Mouse (Mus musculus) stomach, embryonic 15.5 days (tissue): ENCODE results near the gene Shank2. TPM values are rescaled to one million over a fixed set of nuclear protein-coding genes. Genes with fewer than 3 reads are reported as not detected.
A peak's percentile ranks its signal among the peaks of the same experiment; 100 is the strongest.

Experiments
- ATAC-seq: fragments of 200-750 bp; cut with Nextera tagmentation; 2 replicates; pipeline ENCODE4 v1.8.0; 2017; ENCODE audit warnings: low read depth, moderate number of reproducible peaks, moderate TSS enrichment; ENCODE audit not compliant: insufficient read depth, low FRiP score
- H3K27ac ChIP-seq: fragments of 300-500 bp; sonication (generic); 2 replicates; pipeline ENCODE4 v1.5.1; 2015; ENCODE audit warnings: mild to moderate bottlenecking, inconsistent platforms
- H3K27me3 ChIP-seq: fragments of 300-500 bp; sonication (generic); replicated peaks from 2 replicates; pipeline ENCODE4 v1.6.1; 2015; ENCODE audit warnings: inconsistent platforms
- H3K36me3 ChIP-seq: fragments of 300-500 bp; sonication (generic); 2 replicates; pipeline ENCODE4 v1.6.1; 2015; ENCODE audit warnings: inconsistent platforms
- H3K4me1 ChIP-seq: fragments of 300-500 bp; sonication (generic); 2 replicates; pipeline ENCODE4 v1.6.1; 2015; ENCODE audit warnings: inconsistent platforms
- H3K4me2 ChIP-seq: fragments of 300-500 bp; sonication (generic); 2 replicates; pipeline ENCODE4 v1.6.1; 2015; ENCODE audit warnings: mild to moderate bottlenecking, inconsistent platforms
- H3K4me3 ChIP-seq: fragments of 300-500 bp; sonication (generic); replicated peaks from 2 replicates; pipeline ENCODE4 v1.5.1; 2015; ENCODE audit warnings: inconsistent platforms
- H3K9ac ChIP-seq: fragments of 300-500 bp; sonication (generic); 2 replicates; pipeline ENCODE4 v1.6.1; 2015; ENCODE audit warnings: inconsistent platforms
- H3K9me3 ChIP-seq: fragments of 300-500 bp; sonication (generic); 2 replicates; pipeline ENCODE4 v1.6.1; 2016; ENCODE audit warnings: inconsistent platforms
- WGBS: fragments of 180-500 bp; shearing (Covaris S2); methylation state at CpG from one replicate; pipeline ENCODE4 v1.1.7; 2015; 5-methylcytosine and 5-hydroxymethylcytosine counted together
- polyA plus RNA-seq: library from polyadenylated mRNA; unstranded; fragments of >200 nt; fragmentation: Nextera tagmentation; extraction: Ambion mirVana; gene quantifications from 2 replicates; pipeline ENCODE4 v1.2.1, GENCODE M21; 2015

The Shank2 gene
- polyA plus RNA-seq, 1 experiment from 2014 or later, result 2.1 TPM

DNA sequence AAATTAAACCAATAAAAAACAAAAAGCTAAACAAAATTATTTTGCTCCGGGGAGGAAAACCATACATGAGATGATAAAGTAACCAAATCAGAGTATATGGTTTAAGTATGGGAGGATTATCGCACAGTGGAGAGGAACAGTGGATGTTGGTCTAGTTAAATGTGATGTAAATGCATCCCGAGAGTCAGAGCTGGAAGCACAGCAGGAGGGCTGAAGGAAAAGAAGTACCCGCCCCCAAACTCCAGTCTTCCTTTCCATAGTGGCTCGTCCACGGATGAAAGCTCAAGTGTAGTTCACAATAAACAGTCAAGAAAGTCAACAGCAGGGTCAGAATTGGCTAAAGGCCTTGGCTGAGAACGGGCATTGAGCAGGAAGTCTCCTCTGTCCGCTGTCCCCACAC lies 388.9 kb downstream of the Shank2 start:
- Histone ChIP-seq H3K27me3 (no peaks in the 10 kb centered on the region), H3K9me3 (no peaks in the 10 kb centered on the region), H3K36me3 (no peaks in the 10 kb centered on the region), H3K27ac (no peak overlapping the region), H3K9ac (no peak overlapping the region), H3K4me1 (no peaks in the 10 kb centered on the region), H3K4me2 (no peak overlapping the region), H3K4me3 (no peak overlapping the region)
- ATAC-seq, result no peak
- 62% methylated on average over 8 of the region's 8 CpGs for WGBS

GRCm38 (mm10) chr7:144391727-144392126 lies 390.0 kb downstream of the Shank2 start:
- Histone ChIP-seq H3K27ac (no peak overlapping the region), H3K4me3 (no peak overlapping the region), H3K36me3 (no peaks in the 10 kb centered on the region), H3K9me3 (no peaks in the 10 kb centered on the region), H3K27me3 (no peaks in the 10 kb centered on the region), H3K4me2 (no peak overlapping the region), H3K9ac (no peak overlapping the region), H3K4me1 (no peaks in the 10 kb centered on the region)
- no peak for ATAC-seq
- WGBS, result 79% methylated on average over 6 of the region's 6 CpGs

GRCm38 (mm10) chr7:144402492-144402891 lies 400.8 kb downstream of the Shank2 start:
- Histone ChIP-seq H3K4me1 (no peaks in the 10 kb centered on the region), H3K36me3 (no peaks in the 10 kb centered on the region), H3K27ac (no peak overlapping the region), H3K4me2 (no peak overlapping the region), H3K27me3 (no peaks in the 10 kb centered on the region), H3K9me3 (no peaks in the 10 kb centered on the region), H3K9ac (no peak overlapping the region), H3K4me3 (no peak overlapping the region)
- no peak for ATAC-seq
- WGBS, result 76% methylated on average over 4 of the region's 4 CpGs

GRCm38 (mm10) chr7:144407675-144408074 lies 405.9 kb downstream of the Shank2 start:
- H3K9ac ChIP-seq, result no peak overlapping the region
- H3K4me2 ChIP-seq, result no peak overlapping the region
- no peaks in the 10 kb centered on the region for H3K9me3 ChIP-seq
- WGBS, result 45% methylated on average over 4 of the region's 4 CpGs
- peaks cover 5% of the 10 kb centered on the region; the same call in 1 of the 2 replicates for H3K4me1 ChIP-seq
- H3K27ac ChIP-seq, result no peak overlapping the region
- H3K27me3 ChIP-seq, result no peaks in the 10 kb centered on the region
- no peak overlapping the region for H3K4me3 ChIP-seq
- ATAC-seq, result no peak
- no peaks in the 10 kb centered on the region for H3K36me3 ChIP-seq

DNA sequence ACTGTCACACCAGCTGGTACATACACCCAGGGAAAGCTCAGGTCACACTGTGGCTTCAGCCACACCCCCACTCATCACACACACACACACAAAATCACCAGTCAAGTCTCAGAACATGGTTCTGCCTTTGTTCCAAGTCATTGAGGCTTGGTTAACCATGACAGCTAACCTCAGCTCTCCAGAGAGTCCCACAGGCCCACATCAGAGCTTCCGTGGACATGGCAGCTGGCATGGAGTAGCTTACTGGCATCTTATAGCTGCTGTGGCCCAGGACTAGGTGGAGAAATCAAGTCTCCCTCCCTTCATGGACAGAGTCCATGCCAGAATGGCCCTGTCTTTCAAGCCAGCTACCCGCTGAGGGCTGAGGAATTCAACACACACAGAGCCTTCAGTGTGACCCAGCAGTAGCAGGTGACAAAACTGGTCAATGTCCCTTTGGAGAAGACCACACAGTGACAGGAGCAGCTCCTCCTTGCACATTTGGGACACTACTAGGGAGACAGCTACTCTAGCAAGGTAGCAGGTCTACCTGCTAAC lies 406.8 kb downstream of the Shank2 start:
- Histone ChIP-seq H3K9ac (no peak overlapping the region), H3K27me3 (no peaks in the 10 kb centered on the region), H3K9me3 (no peaks in the 10 kb centered on the region), H3K36me3 (no peaks in the 10 kb centered on the region), H3K27ac (no peak overlapping the region), H3K4me1 (peaks cover 8% of the 10 kb centered on the region; the same call in 1 of the 2 replicates), H3K4me3 (no peak overlapping the region), H3K4me2 (no peak overlapping the region)
- no peak for ATAC-seq
- WGBS, result 78% methylated on average over 2 of the region's 2 CpGs

GRCm38 (mm10) chr7:144409682-144410081 lies 408.0 kb downstream of the Shank2 start:
- H3K27me3 ChIP-seq, result no peaks in the 10 kb centered on the region
- no peaks in the 10 kb centered on the region for H3K9me3 ChIP-seq
- H3K27ac ChIP-seq, result no peak overlapping the region
- no peak overlapping the region for H3K4me3 ChIP-seq
- 76% methylated on average over 18 of the region's 18 CpGs for WGBS
- H3K4me1 ChIP-seq, result peaks cover 8% of the 10 kb centered on the region; the same call in 1 of the 2 replicates
- no peak overlapping the region for H3K4me2 ChIP-seq
- H3K36me3 ChIP-seq, result no peaks in the 10 kb centered on the region
- H3K9ac ChIP-seq, result no peak overlapping the region
- no peak for ATAC-seq

DNA sequence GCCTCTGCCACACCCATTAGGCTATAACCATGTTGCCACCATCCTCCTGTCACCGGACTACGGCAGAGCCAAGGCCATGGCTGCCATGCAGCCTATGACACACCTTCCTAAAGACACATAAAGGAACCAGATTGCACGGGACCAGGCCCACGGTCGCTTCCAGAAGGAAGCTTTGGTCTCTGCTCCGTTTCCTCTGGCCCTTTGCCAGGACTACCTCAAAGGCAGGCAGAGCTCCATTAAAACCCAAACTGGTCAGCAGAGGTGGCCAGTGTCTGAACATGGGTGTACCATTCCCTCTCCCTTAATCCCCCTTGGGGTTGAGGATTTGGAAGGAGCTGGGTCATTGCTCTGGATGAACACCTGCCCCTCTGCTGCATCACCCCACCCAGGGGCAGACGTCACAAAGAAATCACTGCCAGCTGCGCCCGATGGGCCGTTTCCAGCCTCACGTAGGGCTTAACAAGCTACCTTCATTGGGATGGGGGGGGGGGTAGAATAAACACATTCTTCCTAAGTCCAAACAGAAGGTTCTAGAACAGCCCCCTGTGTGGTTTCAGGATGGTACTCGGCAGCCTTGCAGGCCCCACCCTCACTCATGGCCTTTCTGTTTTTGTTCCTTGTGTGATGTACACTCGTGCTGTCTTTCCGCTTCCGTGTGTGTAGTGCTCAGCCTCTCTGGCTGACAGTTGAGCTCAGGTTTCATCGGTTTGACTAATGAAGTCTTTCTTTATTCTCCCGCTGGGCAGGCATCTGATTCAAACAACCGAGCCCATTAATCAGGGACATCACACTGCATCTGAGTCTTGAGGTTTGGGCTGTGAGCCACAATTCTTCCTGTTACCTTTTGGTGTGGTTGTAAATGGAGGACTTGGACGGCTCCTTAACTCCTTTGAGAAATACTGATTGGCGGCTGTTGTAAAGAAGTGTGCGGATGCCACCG lies 410.5 kb downstream of the Shank2 start:
- H3K27ac ChIP-seq, result no peak overlapping the region
- no peak for ATAC-seq
- H3K9me3 ChIP-seq, result no peaks in the 10 kb centered on the region
- WGBS, result 40% methylated on average over 22 of the region's 22 CpGs
- H3K9ac ChIP-seq, result no peak overlapping the region
- H3K4me2 ChIP-seq, result no peak overlapping the region
- peaks cover 8% of the 10 kb centered on the region; the same call in 1 of the 2 replicates for H3K4me1 ChIP-seq
- no peak overlapping the region for H3K4me3 ChIP-seq
- H3K36me3 ChIP-seq, result no peaks in the 10 kb centered on the region
- no peaks in the 10 kb centered on the region for H3K27me3 ChIP-seq

DNA sequence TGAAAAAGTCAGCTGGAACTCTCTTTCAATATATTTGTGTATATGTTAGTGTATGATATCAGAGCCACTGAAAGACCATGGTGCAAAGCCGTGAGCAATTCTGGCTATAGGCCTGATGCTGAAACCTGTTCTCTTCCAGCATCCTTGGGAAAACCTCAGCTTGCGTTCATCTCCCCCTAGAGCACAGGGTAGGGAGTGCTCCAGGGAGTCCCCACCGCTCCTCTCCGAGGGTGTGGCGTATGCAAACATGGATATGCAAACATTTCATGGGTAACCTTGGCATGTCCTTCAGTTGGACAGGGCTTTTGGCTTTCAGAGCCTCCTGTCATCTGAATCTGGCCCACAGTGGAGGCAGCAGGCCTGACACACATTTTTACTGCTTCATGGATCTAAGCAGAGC lies 412.9 kb downstream of the Shank2 start:
- H3K27ac ChIP-seq, result no peak overlapping the region
- H3K27me3 ChIP-seq, result no peaks in the 10 kb centered on the region
- H3K9ac ChIP-seq, result no peak overlapping the region
- H3K4me3 ChIP-seq, result no peak overlapping the region
- no peaks in the 10 kb centered on the region for H3K36me3 ChIP-seq
- 52% methylated on average over 5 of the region's 5 CpGs for WGBS
- no peak overlapping the region for H3K4me2 ChIP-seq
- peaks cover 18% of the 10 kb centered on the region for H3K4me1 ChIP-seq
- ATAC-seq, result peak; percentile 41; the same call in 1 of the 2 replicates
- no peaks in the 10 kb centered on the region for H3K9me3 ChIP-seq

DNA sequence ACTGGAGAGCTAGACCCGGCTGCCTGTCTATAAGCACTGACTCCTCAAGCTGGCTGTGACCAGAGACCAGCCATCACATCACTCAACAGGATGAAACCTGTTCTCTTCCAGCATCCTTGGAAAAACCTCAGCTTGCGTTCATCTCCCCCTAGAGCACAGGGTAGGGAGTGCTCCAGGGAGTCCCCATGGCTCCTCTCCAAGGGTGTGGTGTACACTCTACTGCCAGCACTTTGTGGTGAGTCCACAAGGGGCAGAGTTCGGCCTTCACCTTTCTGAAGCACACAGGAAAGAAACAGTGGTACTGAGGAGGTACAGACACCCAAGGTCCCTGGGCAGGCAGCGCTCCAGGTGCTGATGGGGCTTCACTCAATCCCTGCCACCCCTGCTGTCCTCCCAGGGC lies 414.1 kb downstream of the Shank2 start:
- H3K27me3 ChIP-seq, result no peaks in the 10 kb centered on the region
- no peaks in the 10 kb centered on the region for H3K36me3 ChIP-seq
- H3K4me2 ChIP-seq, result no peak overlapping the region
- no peak overlapping the region for H3K9ac ChIP-seq
- WGBS, result 72% methylated on average over 4 of the region's 4 CpGs
- no peaks in the 10 kb centered on the region for H3K9me3 ChIP-seq
- no peak for ATAC-seq
- H3K4me1 ChIP-seq, result peaks cover 23% of the 10 kb centered on the region
- no peak overlapping the region for H3K27ac ChIP-seq
- no peak overlapping the region for H3K4me3 ChIP-seq

- 0 out of 2 replicates have a peak overlapping the region, but pooled peaks have one; percentile 22 for H3K27ac ChIP-seq
- 56% methylated on average over 2 of the region's 2 CpGs for WGBS
- H3K4me2 ChIP-seq, result peak overlapping the region; percentile 17; the same call in 1 of the 2 replicates
- H3K9me3 ChIP-seq, result no peaks in the 10 kb centered on the region
- H3K36me3 ChIP-seq, result no peaks in the 10 kb centered on the region
- no peaks in the 10 kb centered on the region for H3K27me3 ChIP-seq
- no peak for ATAC-seq
- no peak overlapping the region for H3K4me3 ChIP-seq
- no peak overlapping the region for H3K9ac ChIP-seq
- H3K4me1 ChIP-seq, result peaks cover 19% of the 10 kb centered on the region
Observed at GRCm38 (mm10) chr7:144417234-144417633, 415.5 kb downstream of the Shank2 start.

DNA sequence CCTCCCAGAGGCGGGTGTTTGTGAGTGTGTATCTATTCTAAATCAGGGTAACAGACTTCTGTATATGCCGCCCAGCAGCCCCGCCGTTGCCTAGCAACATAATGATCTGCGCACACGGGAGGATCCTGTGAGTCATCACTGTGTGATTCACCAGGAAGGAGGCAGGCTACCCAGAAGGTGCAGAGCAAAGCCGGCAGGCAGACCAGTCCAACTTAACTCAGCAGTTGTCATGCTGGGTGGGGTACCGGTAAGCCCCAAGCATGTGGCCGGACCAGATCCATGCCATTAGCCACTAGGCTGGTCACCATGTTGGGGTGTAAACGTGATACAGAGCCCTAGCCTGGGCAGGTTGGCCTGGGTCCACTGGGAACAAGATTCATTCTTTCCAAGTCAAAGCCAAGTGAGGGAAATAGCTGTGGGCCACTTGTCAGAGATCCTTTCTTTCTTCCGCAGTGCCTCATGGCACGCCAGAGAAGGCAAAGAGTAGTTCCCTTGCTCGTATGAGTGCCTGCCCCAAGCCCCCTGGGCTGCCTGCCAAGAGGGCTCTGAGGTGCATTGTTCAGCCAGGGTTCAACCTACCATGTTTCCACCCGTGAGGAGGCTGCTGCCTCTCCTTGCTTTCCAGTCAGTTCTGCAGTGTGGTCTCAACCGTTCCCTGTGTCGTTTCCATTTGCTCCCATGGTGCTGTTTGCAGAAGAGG lies 416.1 kb downstream of the Shank2 start:
- H3K9me3 ChIP-seq, result no peaks in the 10 kb centered on the region
- 24% methylated on average over 16 of the region's 16 CpGs for WGBS
- no peaks in the 10 kb centered on the region for H3K36me3 ChIP-seq
- H3K27me3 ChIP-seq, result no peaks in the 10 kb centered on the region
- peak overlapping the region; percentile 72 for H3K27ac ChIP-seq
- peaks cover 16% of the 10 kb centered on the region for H3K4me1 ChIP-seq
- H3K4me2 ChIP-seq, result peak overlapping the region; percentile 17; the same call in 1 of the 2 replicates
- no peak overlapping the region for H3K9ac ChIP-seq
- peak; percentile 78 for ATAC-seq
- H3K4me3 ChIP-seq, result no peak overlapping the region

DNA sequence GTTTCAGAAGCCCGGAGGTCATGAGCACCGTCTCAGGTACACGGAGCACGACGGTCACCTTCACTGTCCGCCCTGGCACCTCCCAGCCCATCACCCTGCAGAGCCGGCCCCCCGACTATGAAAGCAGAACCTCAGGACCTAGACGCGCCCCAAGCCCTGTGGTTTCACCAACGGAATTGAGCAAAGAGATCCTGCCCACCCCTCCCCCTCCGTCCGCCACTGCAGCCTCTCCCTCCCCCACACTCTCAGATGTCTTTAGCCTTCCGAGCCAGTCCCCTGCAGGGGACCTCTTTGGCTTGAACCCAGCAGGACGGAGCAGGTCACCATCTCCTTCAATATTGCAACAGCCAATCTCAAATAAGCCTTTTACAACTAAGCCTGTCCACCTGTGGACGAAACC lies 418.8 kb downstream of the Shank2 start:
- Histone ChIP-seq H3K9ac (no peak overlapping the region), H3K27ac (no peak overlapping the region), H3K4me2 (no peak overlapping the region), H3K4me1 (peaks cover 14% of the 10 kb centered on the region), H3K4me3 (no peak overlapping the region), H3K9me3 (no peaks in the 10 kb centered on the region), H3K27me3 (no peaks in the 10 kb centered on the region), H3K36me3 (no peaks in the 10 kb centered on the region)
- ATAC-seq, result no peak
- WGBS, result 31% methylated on average over 16 of the region's 16 CpGs
